Mouse (Mus musculus): ENCODE measurements at regions not wholly inside any gene's neighbourhood (a gene's known extent, or its start where the extent isn't known, plus 50 kb on each side); places are given as distances from the start of the nearest gene placed in this dataset.

DNA sequence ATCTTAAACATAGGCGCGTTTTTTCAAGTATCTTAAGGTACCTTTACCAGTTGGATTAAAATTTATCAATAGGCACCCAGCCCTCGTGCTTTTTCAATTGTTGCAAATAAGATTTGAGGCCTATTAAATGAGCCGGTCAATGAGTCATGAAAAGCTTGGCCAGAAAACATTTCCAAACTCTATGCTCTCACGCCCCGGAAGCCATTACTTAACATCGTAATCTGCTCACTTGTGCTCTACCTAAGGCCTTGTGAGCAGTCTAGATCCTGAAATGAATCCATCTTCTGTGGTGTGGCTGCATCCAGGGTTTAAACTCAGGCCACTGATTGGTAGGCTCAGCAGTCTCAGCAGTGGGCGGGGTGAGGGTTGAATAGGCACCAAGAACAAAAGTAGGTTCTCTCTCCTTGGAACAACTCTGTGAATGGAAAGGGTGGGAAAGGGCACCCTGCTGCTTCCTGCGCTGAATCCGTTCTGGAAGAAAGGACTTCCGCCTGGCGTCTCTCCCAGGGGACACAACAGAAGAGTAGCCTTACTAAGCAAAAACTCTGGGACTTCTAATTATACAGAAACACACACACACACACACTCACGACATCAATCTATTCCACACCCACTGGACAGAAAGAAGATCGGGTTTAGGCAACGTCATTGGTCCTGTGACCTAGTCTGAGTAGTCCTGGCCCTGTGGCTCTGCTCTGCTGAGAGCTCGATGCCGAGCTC lies 53.4 kb upstream of the Fmnl2 start:
- WGBS = 52% methylated on average over 17 of the region's 17 CpGs
- H3K4me2 ChIP-seq (replicated peaks) = no peak overlapping the region
- no peaks in the 10 kb centered on the region for H3K36me3 ChIP-seq
- H3K27me3 ChIP-seq = no peaks in the 10 kb centered on the region
- H3K27ac ChIP-seq (replicated peaks) = no peak overlapping the region
- 0 out of 2 replicates have a peak, but pooled peaks have one; percentile 26 for ATAC-seq (replicated peaks)
- no peak overlapping the region for H3K4me3 ChIP-seq
- H3K9ac ChIP-seq (replicated peaks) = no peak overlapping the region
- no peaks in the 10 kb centered on the region for H3K9me3 ChIP-seq
- H3K4me1 ChIP-seq = 0 out of 2 replicates have a peak, but pooled peaks cover 2% of the 10 kb centered on the region

DNA sequence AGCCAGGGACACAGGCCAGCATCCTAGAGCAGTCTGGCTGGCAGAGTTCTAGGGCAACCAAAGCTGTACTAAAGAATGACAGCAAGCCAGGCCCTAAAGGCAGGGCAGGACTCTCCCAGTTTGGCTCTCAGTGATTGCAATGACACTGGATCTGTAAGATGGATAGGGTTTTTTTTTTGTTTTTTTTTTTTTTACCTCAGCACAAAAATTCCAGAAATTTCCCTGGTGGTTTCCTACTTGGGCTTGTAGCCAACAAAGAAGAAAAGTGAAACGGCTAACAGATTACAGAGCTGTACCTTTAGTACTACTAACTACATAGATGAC lies 52.9 kb upstream of the Fmnl2 start:
- Histone ChIP-seq H3K4me1 (0 out of 2 replicates have a peak, but pooled peaks cover 2% of the 10 kb centered on the region), H3K4me3 (no peak overlapping the region), H3K27ac (replicated peaks) (no peak overlapping the region), H3K9me3 (no peaks in the 10 kb centered on the region), H3K27me3 (no peaks in the 10 kb centered on the region), H3K36me3 (no peaks in the 10 kb centered on the region), H3K4me2 (replicated peaks) (no peak overlapping the region), H3K9ac (replicated peaks) (no peak overlapping the region)
- ATAC-seq (replicated peaks) = no peak
- 67% methylated on average over 1 of the region's 1 CpGs for WGBS

DNA sequence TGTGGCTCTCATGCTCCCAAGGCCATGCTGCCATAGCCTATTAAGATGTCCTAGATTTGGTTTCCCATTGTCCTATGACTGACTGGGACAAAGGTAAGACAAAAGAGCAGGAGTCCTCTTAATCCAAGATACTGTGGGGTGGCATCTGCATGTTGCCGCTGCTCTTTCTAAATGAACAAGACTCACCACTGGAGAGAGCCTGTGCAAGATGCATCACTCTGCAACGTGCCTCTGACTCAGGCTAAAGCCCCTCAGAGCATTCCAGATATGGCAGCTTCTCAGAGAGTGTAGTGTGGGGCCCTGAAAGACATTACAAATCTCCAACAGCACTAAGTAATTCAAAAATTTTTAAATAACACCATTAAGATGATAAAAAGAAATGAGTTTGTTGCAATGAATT lies 49.8 kb upstream of the Fmnl2 start:
- Histone ChIP-seq H3K4me2 (replicated peaks) (no peak overlapping the region), H3K36me3 (no peaks in the 10 kb centered on the region), H3K4me3 (no peak overlapping the region), H3K4me1 (0 out of 2 replicates have a peak, but pooled peaks cover 2% of the 10 kb centered on the region), H3K27me3 (no peaks in the 10 kb centered on the region), H3K27ac (replicated peaks) (no peak overlapping the region), H3K9ac (replicated peaks) (no peak overlapping the region), H3K9me3 (no peaks in the 10 kb centered on the region)
- no peak for ATAC-seq (replicated peaks)
- WGBS = 38% methylated on average over 2 of the region's 2 CpGs
